Mouse (Mus musculus) common myeloid progenitor, adult 5-6 weeks (primary cell): ENCODE measurements around the gene Mmp9. TPM values are rescaled to one million over a fixed set of nuclear protein-coding genes. Genes with fewer than 3 reads are reported as not detected.
A peak's percentile ranks its signal among the peaks of the same experiment; 100 is the strongest.

Source experiments
- ATAC-seq: replicated peaks from 2 replicates; pipeline ENCODE4 v1.8.0; 2016; ENCODE audit warnings: low read depth, mild to moderate bottlenecking, moderate TSS enrichment, inconsistent platforms; ENCODE audit not compliant: poor library complexity, severe bottlenecking
- total RNA-seq: library from RNA; stranded (forward); fragments of 200-1000, 187-1606 nt; gene quantifications from 2 replicates; pipeline ENCODE4 v1.2.3, GENCODE M21; 2017

Mmp9 gene
- 1.0 and 1.1 TPM in 2 replicates for total RNA-seq

- no peak for ATAC-seq
Measured at GRCm38 (mm10) chr2:164940140-164940830, at the start of gene Mmp9. Mmp9 (plus strand) TSS chr2:164940780.

GRCm38 (mm10) chr2:164891056-164891834, 49.3 kb upstream of the Mmp9 start:
- no peak for ATAC-seq

GRCm38 (mm10) chr2:164891908-164892695, 48.5 kb upstream of the Mmp9 start:
- ATAC-seq, result no peak

- ATAC-seq, result no peak
Measured at GRCm38 (mm10) chr2:164892696-164893216, 47.8 kb upstream of the Mmp9 start.

GRCm38 (mm10) chr2:164894048-164894447, 46.5 kb upstream of the Mmp9 start:
- no peak for ATAC-seq

GRCm38 (mm10) chr2:164894644-164895043, 45.9 kb upstream of the Mmp9 start:
- 0 out of 2 replicates have a peak, but pooled peaks have one; percentile 12 for ATAC-seq

- ATAC-seq, result no peak
Measured at GRCm38 (mm10) chr2:164895885-164896284, 44.7 kb upstream of the Mmp9 start.

DNA sequence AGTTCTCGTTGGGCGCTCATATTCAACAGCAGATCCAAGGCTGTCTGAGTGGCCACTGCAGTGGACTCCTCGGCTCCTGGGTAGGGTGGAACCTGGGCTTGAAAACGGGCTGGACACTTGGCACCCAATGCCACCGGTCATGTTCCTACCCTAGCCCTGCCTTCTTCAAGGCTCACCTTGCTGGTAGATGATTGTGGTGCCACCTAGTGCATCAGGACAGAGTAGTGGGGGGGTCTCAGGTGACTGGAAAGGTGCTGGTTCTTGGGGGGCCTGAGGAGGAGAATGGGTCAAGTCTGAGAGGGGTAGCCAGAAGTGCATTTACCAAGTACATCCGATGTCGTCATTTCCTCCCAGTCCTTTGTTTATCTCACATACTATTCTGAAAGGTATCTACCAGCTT, 42.6 kb upstream of the Mmp9 start:
- ATAC-seq, result no peak

GRCm38 (mm10) chr2:164899034-164899433, 41.5 kb upstream of the Mmp9 start:
- no peak for ATAC-seq

GRCm38 (mm10) chr2:164899723-164900459, 40.7 kb upstream of the Mmp9 start:
- no peak for ATAC-seq

GRCm38 (mm10) chr2:164901380-164901779, 39.2 kb upstream of the Mmp9 start:
- ATAC-seq, result no peak

GRCm38 (mm10) chr2:164903496-164903895, 37.1 kb upstream of the Mmp9 start:
- no peak for ATAC-seq

DNA sequence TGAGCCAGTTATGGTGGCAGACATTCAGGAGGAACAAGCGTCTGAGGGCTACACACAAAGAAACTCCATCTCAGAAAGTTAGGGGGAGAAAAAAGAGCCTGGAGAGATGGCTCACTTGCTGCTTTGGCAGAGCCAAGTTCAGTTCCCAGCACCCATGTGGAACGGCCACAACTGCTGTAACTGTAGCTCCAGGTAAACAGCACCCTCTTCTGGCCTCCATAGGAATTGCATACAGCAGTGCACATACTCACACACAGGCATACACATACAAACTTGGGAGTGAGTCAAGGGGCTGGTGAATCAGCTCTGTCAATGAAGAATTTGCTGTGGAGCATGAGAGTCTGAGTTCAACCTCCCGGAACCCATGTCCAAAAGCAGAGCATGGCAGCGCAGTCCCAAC, 34.5 kb upstream of the Mmp9 start:
- ATAC-seq, result no peak

DNA sequence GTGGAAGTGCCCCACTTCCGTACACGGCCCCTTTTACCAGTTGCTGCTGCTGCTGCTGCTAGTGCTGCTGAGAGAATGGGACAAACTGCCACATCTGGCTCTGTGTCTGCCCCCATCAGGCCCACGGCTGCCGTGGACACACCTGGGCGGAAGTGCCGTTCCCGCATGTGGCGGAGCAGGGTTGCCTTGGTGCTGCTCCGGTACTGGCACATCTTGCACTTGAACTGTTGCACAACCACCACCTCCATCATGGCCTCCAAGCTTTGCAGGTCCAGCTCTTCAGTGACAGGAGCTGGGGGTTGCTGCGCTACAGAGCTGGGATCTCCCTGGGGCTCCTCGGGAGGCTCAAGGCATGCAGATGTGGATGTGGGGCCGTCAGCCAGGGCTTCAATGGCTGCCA, 33.1 kb upstream of the Mmp9 start:
- no peak for ATAC-seq

DNA sequence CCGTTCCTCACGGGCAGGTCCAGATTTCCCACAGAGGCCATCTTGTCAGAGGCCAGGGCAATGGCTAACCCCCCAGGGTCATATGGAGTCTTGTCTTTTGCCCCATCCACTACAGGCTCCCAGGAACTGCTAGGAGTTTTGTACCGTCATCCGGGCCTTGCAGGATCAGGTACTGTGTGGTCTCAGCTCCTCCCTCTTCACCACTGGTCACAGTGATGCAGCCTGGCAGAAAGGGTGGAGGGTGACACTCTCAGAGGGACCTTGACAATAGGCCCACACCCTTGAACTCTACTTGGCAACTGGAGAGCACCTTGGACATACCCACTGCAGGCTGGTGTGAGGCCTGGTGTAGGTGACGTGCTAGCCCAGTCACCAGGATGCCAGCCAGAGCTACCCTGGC, 32.6 kb upstream of the Mmp9 start:
- no peak for ATAC-seq

DNA sequence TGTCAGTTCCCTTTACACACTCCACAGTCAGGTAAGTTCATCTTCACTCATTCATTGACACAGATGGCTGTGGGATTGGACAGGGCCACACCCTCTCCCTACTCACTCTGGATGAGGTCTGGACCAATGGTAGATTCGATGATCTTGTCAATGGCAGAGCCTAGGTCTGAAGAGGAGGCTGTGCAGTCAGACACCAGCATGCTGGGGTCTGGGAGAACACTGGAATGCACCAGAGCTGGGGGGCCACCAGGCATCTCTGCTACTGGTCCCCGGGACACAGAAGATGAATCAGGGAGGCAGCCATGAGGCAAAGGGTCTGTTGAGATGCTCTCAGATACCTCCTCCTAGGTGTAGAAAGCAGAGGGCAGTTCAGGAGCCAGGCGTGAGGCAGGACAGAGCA, 31.5 kb upstream of the Mmp9 start:
- no peak for ATAC-seq

GRCm38 (mm10) chr2:164909542-164909941, 31.0 kb upstream of the Mmp9 start:
- peak; percentile 56 for ATAC-seq

- ATAC-seq, result peak; percentile 1; the same call in 1 of the 2 replicates
Measured at GRCm38 (mm10) chr2:164910360-164911061, 30.1 kb upstream of the Mmp9 start.
